Mouse (Mus musculus) MEL (cell line): Measurements from ENCODE around the gene Pten. TPM values are rescaled to one million over a fixed set of nuclear protein-coding genes. Genes with fewer than 3 reads are reported as not detected.

ENCODE experiments used
- DNase-seq: peaks from one replicate; pipeline ENCODE4 v3.0.0; 2011; ENCODE audit warnings: low read depth, low spot score
- H3K27ac ChIP-seq: 2 replicates; pipeline ENCODE4 v1.5.1; 2012; ENCODE audit warnings: low read depth, mild to moderate bottlenecking, control low read depth, low read length, moderate library complexity; ENCODE audit not compliant: control insufficient read depth
- H3K27me3 ChIP-seq, 2 experiments: fragments of 150-350 bp in 1 of 2; sonication (generic) in 1 of 2; 2 replicates each; pipeline ENCODE4 v1.6.1; 2012; ENCODE audit warnings: low read length in 2 of 2, mild to moderate bottlenecking in 2 of 2, improper control_type of control experiment in 1 of 2, moderate library complexity in 1 of 2; ENCODE audit not compliant: insufficient read depth in 2 of 2, control insufficient read depth in 1 of 2
- H3K36me3 ChIP-seq, 2 experiments: 2 replicates each; pipeline ENCODE4 v1.6.1; 2012 to 2014; ENCODE audit warnings: low read length in 2 of 2, improper control_type of control experiment in 1 of 2, inconsistent platforms in 1 of 2, mild to moderate bottlenecking in 1 of 2; ENCODE audit not compliant: insufficient read depth in 2 of 2, control insufficient read depth in 1 of 2
- H3K4me1 ChIP-seq, 2 experiments: fragments of 150-350 bp in 1 of 2; sonication (generic) in 1 of 2; 2 replicates each; pipeline ENCODE4 v1.6.1; 2012; ENCODE audit warnings: low read length in 2 of 2, improper control_type of control experiment in 1 of 2, mild to moderate bottlenecking in 1 of 2; ENCODE audit not compliant: insufficient read depth in 2 of 2, control insufficient read depth in 1 of 2
- H3K4me3 ChIP-seq, 2 experiments: fragments of 150-350 bp in 1 of 2; sonication (generic) in 1 of 2; 2 replicates each; pipeline ENCODE4 v1.5.1; 2012; ENCODE audit warnings: low read depth in 2 of 2, low read length in 2 of 2, mild to moderate bottlenecking in 2 of 2, moderate library complexity in 2 of 2, control low read depth in 1 of 2, improper control_type of control experiment in 1 of 2; ENCODE audit not compliant: control insufficient read depth in 1 of 2, insufficient read depth in 1 of 2
- H3K79me2 ChIP-seq: 2 replicates; pipeline ENCODE4 v1.6.1; 2012; ENCODE audit warnings: mild to moderate bottlenecking, low read length, moderate library complexity; ENCODE audit not compliant: control insufficient read depth, poor library complexity, insufficient read depth
- H3K9ac ChIP-seq: 2 replicates; pipeline ENCODE4 v1.6.1; 2012; ENCODE audit warnings: low read depth, mild to moderate bottlenecking, control low read depth, low read length, moderate library complexity; ENCODE audit not compliant: control insufficient read depth, poor library complexity, severe bottlenecking
- H3K9me3 ChIP-seq: fragments of 150-350 bp; sonication (generic); replicated peaks from 2 replicates; pipeline ENCODE4 v1.6.1; 2012; ENCODE audit warnings: mild to moderate bottlenecking, low read length, improper control_type of control experiment, moderate library complexity; ENCODE audit not compliant: insufficient read depth
- BHLHE40 ChIP-seq: IDR thresholded peaks from 2 replicates; pipeline ENCODE4 v1.6.1; 2012; ENCODE audit warnings: low read depth, mild to moderate bottlenecking, inconsistent platforms, low read length, improper control_type of control experiment, borderline replicate concordance
- CHD1 ChIP-seq: IDR thresholded peaks from 2 replicates; pipeline ENCODE4 v1.6.1; 2012; ENCODE audit warnings: low read depth, mild to moderate bottlenecking, inconsistent platforms, low read length, improper control_type of control experiment
- CTCF ChIP-seq, 3 experiments: IDR thresholded peaks in 2 of 3; conservative IDR thresholded peaks in 1 of 3; 2 replicates each; pipeline ENCODE4 v1.5.1; 2011 to 2012; ENCODE audit warnings: low read length in 3 of 3, low read depth in 2 of 3, mild to moderate bottlenecking in 2 of 3, improper control_type of control experiment in 1 of 3, inconsistent platforms in 1 of 3, mixed read lengths in 1 of 3, moderate library complexity in 1 of 3; ENCODE audit not compliant: control insufficient read depth in 1 of 3, insufficient read depth in 1 of 3, poor library complexity in 1 of 3, severe bottlenecking in 1 of 3
- E2F4 ChIP-seq: IDR thresholded peaks from 2 replicates; pipeline ENCODE4 v1.6.1; 2011; ENCODE audit warnings: low read depth, low read length, improper control_type of control experiment, borderline replicate concordance
- EP300 ChIP-seq, 2 experiments: IDR thresholded peaks; 2 replicates each; pipeline ENCODE4 v1.6.1; 2011; ENCODE audit warnings: improper control_type of control experiment in 2 of 2, low read length in 2 of 2, low read depth in 1 of 2, mild to moderate bottlenecking in 1 of 2
- ETS1 ChIP-seq: IDR thresholded peaks from 2 replicates; pipeline ENCODE4 v1.6.1; 2012; ENCODE audit warnings: low read depth, mild to moderate bottlenecking, inconsistent platforms, low read length, improper control_type of control experiment, moderate library complexity
- GABPA ChIP-seq: IDR thresholded peaks from 2 replicates; pipeline ENCODE4 v1.6.1; 2012; ENCODE audit warnings: low read depth, mild to moderate bottlenecking, inconsistent platforms, low read length, improper control_type of control experiment, moderate library complexity
- HCFC1 ChIP-seq: IDR thresholded peaks from 2 replicates; pipeline ENCODE4 v1.6.1; 2012; ENCODE audit warnings: low read depth, mild to moderate bottlenecking, inconsistent platforms, low read length, improper control_type of control experiment, moderate library complexity
- JUND ChIP-seq: IDR thresholded peaks from 2 replicates; pipeline ENCODE4 v1.6.1; 2011; ENCODE audit warnings: low read depth, mild to moderate bottlenecking, improper control_type of control experiment, low read length
- KAT2A ChIP-seq: conservative IDR thresholded peaks from 2 replicates; pipeline ENCODE4 v1.6.1; 2012; ENCODE audit warnings: low read depth, low read length, improper control_type of control experiment, inconsistent platforms
- MAFK ChIP-seq: IDR thresholded peaks from 2 replicates; pipeline ENCODE4 v1.6.1; 2011; ENCODE audit warnings: low read depth, mild to moderate bottlenecking, low read length, improper control_type of control experiment, borderline replicate concordance
- MAX ChIP-seq: IDR thresholded peaks from 2 replicates; pipeline ENCODE4 v1.6.1; 2011; ENCODE audit warnings: low read length, improper control_type of control experiment
- MAZ ChIP-seq: IDR thresholded peaks from 2 replicates; pipeline ENCODE4 v1.6.1; 2012; ENCODE audit warnings: low read depth, mild to moderate bottlenecking, inconsistent platforms, low read length, improper control_type of control experiment
- MXI1 ChIP-seq: IDR thresholded peaks from 2 replicates; pipeline ENCODE4 v1.6.1; 2011; ENCODE audit warnings: mild to moderate bottlenecking, low read depth, low read length, improper control_type of control experiment
- MYC ChIP-seq: IDR thresholded peaks from 2 replicates; pipeline ENCODE4 v1.6.1; 2011; ENCODE audit warnings: low read depth, mild to moderate bottlenecking, low read length, improper control_type of control experiment, moderate library complexity
- NELFE ChIP-seq: IDR thresholded peaks from 2 replicates; pipeline ENCODE4 v1.6.1; 2011; ENCODE audit warnings: low read depth, low read length, improper control_type of control experiment
- NRF1 ChIP-seq: IDR thresholded peaks from 2 replicates; pipeline ENCODE4 v1.6.1; 2014; ENCODE audit warnings: low read depth, mild to moderate bottlenecking, inconsistent platforms, low read length, improper control_type of control experiment, moderate library complexity; ENCODE audit not compliant: poor library complexity, insufficient read depth, severe bottlenecking
- POLR2A ChIP-seq, 2 experiments: IDR thresholded peaks; 2 replicates each; pipeline ENCODE4 v1.6.1; 2011 to 2012; ENCODE audit warnings: low read length in 2 of 2, mild to moderate bottlenecking in 2 of 2, control low read depth in 1 of 2, improper control_type of control experiment in 1 of 2, low read depth in 1 of 2, moderate library complexity in 1 of 2; ENCODE audit not compliant: control insufficient read depth in 1 of 2, insufficient read depth in 1 of 2, poor library complexity in 1 of 2
- RCOR1 ChIP-seq: IDR thresholded peaks from 2 replicates; pipeline ENCODE4 v1.6.1; 2012; ENCODE audit warnings: low read depth, mild to moderate bottlenecking, inconsistent platforms, low read length, improper control_type of control experiment
- SIN3A ChIP-seq: IDR thresholded peaks from 2 replicates; pipeline ENCODE4 v1.6.1; 2012; ENCODE audit warnings: low read length, improper control_type of control experiment, inconsistent platforms
- SMC3 ChIP-seq: IDR thresholded peaks from 2 replicates; pipeline ENCODE4 v1.6.1; 2011; ENCODE audit warnings: low read depth, low read length, improper control_type of control experiment
- TAL1 ChIP-seq: IDR thresholded peaks from 2 replicates; pipeline ENCODE4 v1.6.1; 2012; ENCODE audit warnings: mild to moderate bottlenecking, inconsistent platforms, low read length, moderate library complexity, mixed read lengths
- TBP ChIP-seq: IDR thresholded peaks from 2 replicates; pipeline ENCODE4 v1.8.0; 2011; ENCODE audit warnings: low read depth, low read length, improper control_type of control experiment
- UBTF ChIP-seq: IDR thresholded peaks from 2 replicates; pipeline ENCODE4 v1.6.1; 2012; ENCODE audit warnings: low read depth, mild to moderate bottlenecking, inconsistent platforms, low read length, improper control_type of control experiment, moderate library complexity, borderline replicate concordance; ENCODE audit not compliant: insufficient read depth
- USF1 ChIP-seq: IDR thresholded peaks from 2 replicates; pipeline ENCODE4 v1.6.1; 2014; ENCODE audit warnings: low read depth, mild to moderate bottlenecking, inconsistent platforms, low read length, improper control_type of control experiment, moderate library complexity
- USF2 ChIP-seq, 2 experiments: IDR thresholded peaks; 2 replicates each; pipeline ENCODE4 v1.6.1; 2011 to 2012; ENCODE audit warnings: improper control_type of control experiment in 2 of 2, low read length in 2 of 2, borderline replicate concordance in 1 of 2, inconsistent platforms in 1 of 2, low read depth in 1 of 2, mild to moderate bottlenecking in 1 of 2; ENCODE audit not compliant: insufficient read depth in 1 of 2
- ZC3H11A ChIP-seq: IDR thresholded peaks from 2 replicates; pipeline ENCODE4 v1.6.1; 2012; ENCODE audit warnings: low read depth, mild to moderate bottlenecking, inconsistent platforms, low read length, improper control_type of control experiment
- ZKSCAN1 ChIP-seq: IDR thresholded peaks from 2 replicates; pipeline ENCODE4 v1.6.1; 2012; ENCODE audit warnings: low read depth, mild to moderate bottlenecking, inconsistent platforms, low read length, improper control_type of control experiment, moderate library complexity
- polyA plus RNA-seq, 2 experiments: library from polyadenylated mRNA; stranded (reverse) in 1 of 2; unstranded in 1 of 2; fragments of >175 nt in 1 of 2; fragments of >200 nt in 1 of 2; gene quantifications; 2 replicates each; pipeline versions ENCODE4 v1.2.1 to v1.2.4; 2012; ENCODE audit warnings: low replicate concordance in 2 of 2, low read depth in 1 of 2; ENCODE audit not compliant: insufficient read length in 2 of 2, insufficient read depth in 1 of 2, missing spikeins in 1 of 2
- total RNA-seq: library from RNA; depleted of rRNA; stranded (reverse); fragments of 300-350 nt; gene quantifications from 2 replicates; pipeline ENCODE4 v1.2.3, GENCODE M21; 2012

Gene Pten
- total and polyA plus RNA-seq, 3 experiments = 22.7 to 104 (median 35.8) TPM

GRCm38 (mm10) chr19:32711761-32712541, 45.3 kb upstream of the Pten start (continued):
- no peak for TF ChIP-seq USF2 (IDR thresholded peaks at IDR 0.05; ENCODE audit: borderline replicate concordance in 1 of 2, insufficient read depth in 1 of 2, low read depth in 1 of 2, low read length in 2 of 2)
- no peak for TF ChIP-seq EP300 (IDR thresholded peaks at IDR 0.05; ENCODE audit: low read depth in 1 of 2, low read length in 2 of 2)
- no peak for TF ChIP-seq SMC3
- no peak for TF ChIP-seq GABPA
- TF ChIP-seq ZC3H11A = no peak
- no peak for TF ChIP-seq TAL1
- TF ChIP-seq RCOR1 = no peak
- TF ChIP-seq MAFK = no peak
- peak; percentile 89 for TF ChIP-seq HCFC1
- no peak for TF ChIP-seq CHD1
- peak; percentile 35 for TF ChIP-seq TBP
- TF ChIP-seq ZKSCAN1 = no peak
- TF ChIP-seq NELFE = peak; percentile 98
- peak; percentile 94 for TF ChIP-seq MYC
- peak; percentile 77; the same call in 1 of the 2 replicates for TF ChIP-seq MAZ
- 0 out of 2 replicates have a peak, but pooled peaks have one; percentile 49 for TF ChIP-seq UBTF

- H3K9me3 ChIP-seq = no peaks in the 10 kb centered on the region
- peaks cover 0 to 20% of the 10 kb centered on the region in 2 experiments; a peak in 2 of 4 replicates for H3K36me3 ChIP-seq
- H3K9ac ChIP-seq = peak overlapping the region; percentile 73
- TF ChIP-seq MAX (peak; percentile 3; the same call in 1 of the 2 replicates), ETS1 (no peak), MXI1 (peak; percentile 65), BHLHE40 (no peak), GABPA (no peak), SMC3 (peak; percentile 38), USF1 (no peak), POLR2A (IDR thresholded peaks at IDR 0.05; ENCODE audit: control insufficient read depth in 1 of 2, insufficient read depth in 1 of 2, low read depth in 1 of 2, low read length in 2 of 2, poor library complexity in 1 of 2) (peak in 1 of 2 experiments; percentile 20; a peak in 1 of 4 replicates), KAT2A (no peak), E2F4 (peak; percentile 2; the same call in 1 of the 2 replicates), NRF1 (no peak), MYC (0 out of 2 replicates have a peak, but pooled peaks have one; percentile 80), TAL1 (no peak), RCOR1 (no peak), TBP (no peak; the same call in 1 of the 2 replicates), JUND (no peak), NELFE (no peak; the same call in 1 of the 2 replicates), ZKSCAN1 (no peak), CTCF (IDR thresholded peaks at IDR 0.05 in 2 of 3, conservative IDR thresholded peaks at IDR 0.05 in 1 of 3; ENCODE audit: control insufficient read depth in 1 of 3, insufficient read depth in 1 of 3, low read depth in 2 of 3, low read length in 3 of 3, poor library complexity in 1 of 3, severe bottlenecking in 1 of 3) (peak in 2 of 3 experiments; percentile 15 to 29; a peak in 2 of 6 replicates), SIN3A (peak; percentile 71)
- H3K27me3 ChIP-seq = no peaks in the 10 kb centered on the region
- peak overlapping the region; percentile 66 for H3K27ac ChIP-seq
- peaks cover 32% of the 10 kb centered on the region for H3K79me2 ChIP-seq
- peak; percentile 90 for DNase-seq
- H3K4me3 ChIP-seq = peak overlapping the region; percentile 81 to 87
- peaks cover 0 to 16% of the 10 kb centered on the region in 2 experiments; a peak in 3 of 4 replicates for H3K4me1 ChIP-seq
Measured at GRCm38 (mm10) chr19:32712588-32713042, 44.7 kb upstream of the Pten start.
